Mouse (Mus musculus): ENCODE results near the gene Il17rc. TPM values are rescaled to one million over a fixed set of nuclear protein-coding genes. Genes with fewer than 3 reads are reported as not detected.

The Il17rc gene
- polyA plus RNA-seq, 1 experiment from 2014 or later, result 3.2 TPM

DNA sequence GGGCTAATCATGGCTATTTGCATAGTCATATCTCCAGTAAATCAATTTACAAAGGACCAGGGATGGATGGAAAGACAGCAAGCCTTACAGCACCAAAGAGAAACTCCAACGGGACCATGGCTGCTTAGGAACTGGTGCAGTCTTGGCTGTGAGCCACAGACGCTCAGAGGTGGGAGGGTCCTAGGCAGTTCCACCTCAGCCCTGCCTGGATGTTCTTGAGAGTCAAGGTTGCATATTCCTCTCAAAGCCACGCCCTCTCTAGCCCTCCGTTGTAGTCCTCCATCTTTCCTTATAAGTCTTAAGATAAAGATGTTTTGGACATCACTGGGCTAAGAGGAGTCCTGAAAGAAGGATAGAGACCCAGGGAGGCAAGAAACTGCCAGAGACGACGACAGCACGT, 7.2 kb upstream of the Il17rc start:
- DNase-seq (ENCODE audit: low spot score) (no peak), ATAC-seq (ENCODE audit: low FRiP score) (no peak)
- Histone ChIP-seq H3K27ac (ENCODE audit: low read depth, low read length) (no peak overlapping the region), H3K9ac (ENCODE audit: low read depth, low read length) (no peak overlapping the region), H3K4me3 (ENCODE audit: low read depth, low read length) (no peak overlapping the region), H3K36me3 (ENCODE audit: control insufficient read depth, insufficient read depth, low read length) (no peaks in the 10 kb centered on the region), H3K9me3 (ENCODE audit: control insufficient read depth, low read length) (no peaks in the 10 kb centered on the region), H3K27me3 (ENCODE audit: control insufficient read depth, insufficient read depth, low read length) (peaks cover 5% of the 10 kb centered on the region; the same call in 1 of the 2 replicates), H3K4me1 (replicated peaks; ENCODE audit: control insufficient read depth, insufficient read depth, low read length) (no peaks in the 10 kb centered on the region), H3K4me2 (replicated peaks; ENCODE audit: low read depth, low read length) (no peak overlapping the region)
- 70% methylated on average over 7 of the region's 7 CpGs for WGBS

DNA sequence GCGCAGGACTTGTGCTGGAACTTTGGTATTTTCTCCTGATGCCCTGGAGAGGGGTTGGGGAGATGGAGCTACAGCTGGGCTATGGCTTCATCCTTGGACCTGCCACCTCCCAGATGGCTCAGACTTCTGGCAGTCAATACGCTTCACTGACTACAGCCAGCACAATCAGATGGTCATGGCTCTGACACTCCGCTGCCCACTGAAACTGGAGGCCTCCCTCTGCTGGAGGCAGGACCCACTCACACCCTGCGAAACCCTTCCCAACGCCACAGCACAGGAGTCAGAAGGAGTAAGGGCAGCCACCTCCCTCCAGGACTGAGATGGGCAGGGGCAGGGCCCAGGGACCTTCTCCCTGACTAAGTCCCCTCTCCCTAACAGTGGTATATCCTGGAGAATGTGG, 5.6 kb upstream of the Il17rc start:
- no peaks in the 10 kb centered on the region for H3K36me3 ChIP-seq (ENCODE audit: control insufficient read depth, insufficient read depth, low read length)
- peak; percentile 28; the same call in 1 of the 2 replicates for ATAC-seq (ENCODE audit: low FRiP score)
- no peak overlapping the region for H3K4me3 ChIP-seq (ENCODE audit: low read depth, low read length)
- peak; percentile 35 for DNase-seq (ENCODE audit: low spot score)
- no peak overlapping the region for H3K4me2 ChIP-seq (replicated peaks; ENCODE audit: low read depth, low read length)
- H3K27me3 ChIP-seq (ENCODE audit: control insufficient read depth, insufficient read depth, low read length), result peaks cover 15% of the 10 kb centered on the region
- no peaks in the 10 kb centered on the region for H3K4me1 ChIP-seq (replicated peaks; ENCODE audit: control insufficient read depth, insufficient read depth, low read length)
- no peak overlapping the region for H3K27ac ChIP-seq (ENCODE audit: low read depth, low read length)
- WGBS, result 49% methylated on average over 5 of the region's 5 CpGs
- no peak overlapping the region for H3K9ac ChIP-seq (ENCODE audit: low read depth, low read length)
- no peaks in the 10 kb centered on the region for H3K9me3 ChIP-seq (ENCODE audit: control insufficient read depth, low read length)

DNA sequence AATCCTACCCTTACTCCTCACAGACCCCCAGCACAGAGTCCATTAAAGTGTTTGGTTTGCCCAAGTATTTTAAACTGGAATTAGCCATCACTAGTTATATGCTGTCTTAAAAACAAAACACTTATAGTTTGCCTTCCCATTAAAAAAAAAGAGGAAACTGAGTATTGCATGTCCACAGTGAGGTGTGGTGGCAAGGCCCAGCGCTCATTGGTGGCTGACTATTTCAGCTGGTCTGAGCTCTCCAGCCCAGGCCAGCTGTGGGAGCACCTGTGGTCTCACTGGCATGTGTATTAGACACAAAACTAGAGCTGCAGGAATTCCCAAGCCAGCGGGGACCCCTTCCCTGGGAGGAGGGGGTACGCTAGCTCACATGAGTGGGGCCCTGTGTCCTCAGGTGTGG, 2.7 kb upstream of the Il17rc start:
- no peaks in the 10 kb centered on the region for H3K9me3 ChIP-seq (ENCODE audit: control insufficient read depth, low read length)
- WGBS, result 62% methylated on average over 3 of the region's 3 CpGs
- no peak for DNase-seq (ENCODE audit: low spot score)
- no peaks in the 10 kb centered on the region for H3K36me3 ChIP-seq (ENCODE audit: control insufficient read depth, insufficient read depth, low read length)
- H3K9ac ChIP-seq (ENCODE audit: low read depth, low read length), result no peak overlapping the region
- no peaks in the 10 kb centered on the region for H3K4me1 ChIP-seq (replicated peaks; ENCODE audit: control insufficient read depth, insufficient read depth, low read length)
- no peak; the same call in 1 of the 2 replicates for ATAC-seq (ENCODE audit: low FRiP score)
- no peak overlapping the region for H3K4me3 ChIP-seq (ENCODE audit: low read depth, low read length)
- H3K27me3 ChIP-seq (ENCODE audit: control insufficient read depth, insufficient read depth, low read length), result peaks cover 19% of the 10 kb centered on the region
- H3K4me2 ChIP-seq (replicated peaks; ENCODE audit: low read depth, low read length), result no peak overlapping the region
- no peak overlapping the region for H3K27ac ChIP-seq (ENCODE audit: low read depth, low read length)

DNA sequence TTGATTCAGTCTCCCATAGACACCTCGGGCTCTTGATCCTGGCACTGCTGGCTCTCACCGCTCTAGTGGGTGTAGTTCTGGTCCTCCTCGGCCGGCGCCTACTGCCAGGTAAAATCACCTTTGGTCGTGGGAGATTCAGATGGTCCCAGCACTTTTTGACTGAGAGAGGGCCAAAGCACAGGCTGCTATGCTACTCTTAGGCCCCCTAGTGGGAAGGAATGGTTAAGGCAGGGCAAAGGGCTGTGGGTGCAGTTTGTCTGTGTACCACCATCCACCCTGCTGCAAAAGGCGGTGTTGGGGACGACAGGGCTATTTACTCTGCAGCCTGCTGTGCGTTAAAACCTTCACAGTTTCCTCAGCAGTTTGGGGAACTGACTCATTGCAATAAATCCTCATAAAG, 2.2 kb upstream of the Il17rc start:
- ATAC-seq (ENCODE audit: low FRiP score) (peak; percentile 58; the same call in 1 of the 2 replicates), DNase-seq (ENCODE audit: low spot score) (peak; percentile 84)
- 10% methylated on average over 9 of the region's 9 CpGs for WGBS
- Histone ChIP-seq H3K27me3 (ENCODE audit: control insufficient read depth, insufficient read depth, low read length) (peaks cover 19% of the 10 kb centered on the region), H3K27ac (ENCODE audit: low read depth, low read length) (no peak overlapping the region), H3K4me1 (replicated peaks; ENCODE audit: control insufficient read depth, insufficient read depth, low read length) (no peaks in the 10 kb centered on the region), H3K4me2 (replicated peaks; ENCODE audit: low read depth, low read length) (peak overlapping the region; percentile 48), H3K9me3 (ENCODE audit: control insufficient read depth, low read length) (no peaks in the 10 kb centered on the region), H3K4me3 (ENCODE audit: low read depth, low read length) (peak overlapping the region; percentile 18), H3K9ac (ENCODE audit: low read depth, low read length) (peak overlapping the region; percentile 21; the same call in 1 of the 2 replicates), H3K36me3 (ENCODE audit: control insufficient read depth, insufficient read depth, low read length) (no peaks in the 10 kb centered on the region)

DNA sequence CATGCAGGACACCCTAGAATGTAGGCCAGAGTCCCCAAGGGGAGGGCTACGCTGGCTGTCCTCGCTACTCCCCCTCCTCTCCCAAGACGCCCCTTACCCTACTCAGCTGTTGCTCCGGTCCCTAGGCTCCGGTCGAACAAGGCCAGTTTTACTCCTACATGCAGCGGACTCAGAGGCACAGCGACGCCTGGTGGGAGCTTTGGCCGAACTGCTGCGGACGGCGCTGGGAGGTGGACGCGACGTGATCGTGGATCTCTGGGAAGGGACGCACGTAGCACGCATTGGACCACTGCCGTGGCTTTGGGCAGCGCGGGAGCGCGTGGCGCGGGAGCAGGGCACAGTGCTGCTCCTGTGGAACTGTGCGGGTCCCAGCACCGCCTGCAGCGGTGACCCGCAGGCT, 1.8 kb upstream of the Il17rc start:
- H3K4me3 ChIP-seq (ENCODE audit: low read depth, low read length), result peak overlapping the region; percentile 18
- peak overlapping the region; percentile 21; the same call in 1 of the 2 replicates for H3K9ac ChIP-seq (ENCODE audit: low read depth, low read length)
- peak; percentile 87 for DNase-seq (ENCODE audit: low spot score)
- H3K36me3 ChIP-seq (ENCODE audit: control insufficient read depth, insufficient read depth, low read length), result no peaks in the 10 kb centered on the region
- ATAC-seq (ENCODE audit: low FRiP score), result peak; percentile 77
- H3K4me2 ChIP-seq (replicated peaks; ENCODE audit: low read depth, low read length), result peak overlapping the region; percentile 48
- peaks cover 19% of the 10 kb centered on the region for H3K27me3 ChIP-seq (ENCODE audit: control insufficient read depth, insufficient read depth, low read length)
- WGBS, result 4% methylated on average over 31 of the region's 31 CpGs
- H3K9me3 ChIP-seq (ENCODE audit: control insufficient read depth, low read length), result no peaks in the 10 kb centered on the region
- no peak overlapping the region for H3K27ac ChIP-seq (ENCODE audit: low read depth, low read length)
- H3K4me1 ChIP-seq (replicated peaks; ENCODE audit: control insufficient read depth, insufficient read depth, low read length), result no peaks in the 10 kb centered on the region

DNA sequence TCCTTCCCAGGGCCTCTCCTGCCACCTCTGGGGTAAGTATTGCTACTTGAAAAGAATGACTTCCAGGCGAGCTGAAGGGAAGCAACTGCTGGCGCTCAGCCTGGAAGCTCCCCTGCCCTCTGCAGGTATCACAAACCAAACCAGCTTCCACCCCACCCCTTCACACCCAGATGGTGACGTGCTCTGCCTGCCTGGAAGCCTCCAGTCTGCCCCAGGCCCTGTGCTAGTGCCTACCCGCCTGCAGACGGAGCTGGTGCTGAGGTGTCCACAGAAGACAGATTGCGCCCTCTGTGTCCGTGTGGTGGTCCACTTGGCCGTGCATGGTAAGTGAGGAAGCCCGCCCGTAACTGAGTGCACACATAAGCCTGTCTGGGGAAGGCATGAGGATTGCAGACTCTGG, 834 bp downstream of the Il17rc start:
- no peak overlapping the region for H3K4me3 ChIP-seq (ENCODE audit: low read depth, low read length)
- ATAC-seq (ENCODE audit: low FRiP score) (no peak), DNase-seq (ENCODE audit: low spot score) (no peak)
- H3K9me3 ChIP-seq (ENCODE audit: control insufficient read depth, low read length), result no peaks in the 10 kb centered on the region
- peaks cover 19% of the 10 kb centered on the region for H3K27me3 ChIP-seq (ENCODE audit: control insufficient read depth, insufficient read depth, low read length)
- 69% methylated on average over 10 of the region's 10 CpGs for WGBS
- H3K27ac ChIP-seq (ENCODE audit: low read depth, low read length), result peak overlapping the region; percentile 9; the same call in 1 of the 2 replicates
- H3K9ac ChIP-seq (ENCODE audit: low read depth, low read length), result no peak overlapping the region
- H3K4me1 ChIP-seq (replicated peaks; ENCODE audit: control insufficient read depth, insufficient read depth, low read length), result no peaks in the 10 kb centered on the region
- no peak overlapping the region for H3K4me2 ChIP-seq (replicated peaks; ENCODE audit: low read depth, low read length)
- no peaks in the 10 kb centered on the region for H3K36me3 ChIP-seq (ENCODE audit: control insufficient read depth, insufficient read depth, low read length)

DNA sequence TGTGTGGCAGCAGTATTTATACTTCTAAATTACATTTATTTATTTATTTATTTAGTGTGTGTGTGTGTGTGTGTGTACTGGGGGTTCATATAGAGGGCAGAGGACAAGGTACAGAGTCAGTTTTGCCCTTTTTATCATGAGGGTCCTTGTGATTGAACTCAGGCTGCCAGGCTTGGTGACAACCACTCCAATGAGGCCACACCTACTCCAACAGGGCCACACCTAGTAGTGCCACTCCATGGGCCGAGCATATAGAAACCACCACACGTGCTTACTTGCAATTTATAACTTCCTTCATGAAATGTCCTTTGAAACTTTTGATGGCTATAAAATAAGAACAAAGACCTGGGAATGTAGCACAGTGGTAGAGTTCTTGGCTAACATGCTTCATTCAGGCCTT, 2.0 kb downstream of the Il17rc start:
- no peaks in the 10 kb centered on the region for H3K36me3 ChIP-seq (ENCODE audit: control insufficient read depth, insufficient read depth, low read length)
- ATAC-seq (ENCODE audit: low FRiP score), result no peak
- no peaks in the 10 kb centered on the region for H3K4me1 ChIP-seq (replicated peaks; ENCODE audit: control insufficient read depth, insufficient read depth, low read length)
- H3K4me2 ChIP-seq (replicated peaks; ENCODE audit: low read depth, low read length), result no peak overlapping the region
- H3K9me3 ChIP-seq (ENCODE audit: control insufficient read depth, low read length), result no peaks in the 10 kb centered on the region
- no peak overlapping the region for H3K27ac ChIP-seq (ENCODE audit: low read depth, low read length)
- DNase-seq (ENCODE audit: low spot score), result no peak
- H3K4me3 ChIP-seq (ENCODE audit: low read depth, low read length), result no peak overlapping the region
- no peak overlapping the region for H3K9ac ChIP-seq (ENCODE audit: low read depth, low read length)
- peaks cover 19% of the 10 kb centered on the region for H3K27me3 ChIP-seq (ENCODE audit: control insufficient read depth, insufficient read depth, low read length)
- WGBS, result 91% methylated on average over 2 of the region's 2 CpGs

DNA sequence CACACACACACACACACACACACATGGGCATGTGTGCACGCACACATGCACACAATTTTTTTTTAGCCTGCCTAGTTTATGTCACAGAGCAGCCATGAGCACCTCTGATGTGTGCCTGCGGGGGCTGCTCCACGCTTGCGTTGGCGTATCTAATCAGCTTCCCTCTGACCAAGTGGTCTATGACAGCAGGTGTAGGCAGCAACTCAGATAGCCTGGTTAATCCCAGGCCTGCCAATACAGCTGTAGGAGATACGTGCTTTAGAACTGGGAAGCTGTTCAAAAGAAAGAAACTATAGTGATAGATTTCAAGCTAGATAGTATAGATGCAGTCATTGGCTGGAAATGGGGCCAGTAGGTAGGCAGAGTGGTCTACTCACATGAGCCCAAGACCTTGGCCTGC, 2.5 kb downstream of the Il17rc start:
- Histone ChIP-seq H3K9ac (ENCODE audit: low read depth, low read length) (no peak overlapping the region), H3K36me3 (ENCODE audit: control insufficient read depth, insufficient read depth, low read length) (no peaks in the 10 kb centered on the region), H3K4me3 (ENCODE audit: low read depth, low read length) (no peak overlapping the region), H3K4me2 (replicated peaks; ENCODE audit: low read depth, low read length) (no peak overlapping the region), H3K27ac (ENCODE audit: low read depth, low read length) (no peak overlapping the region), H3K9me3 (ENCODE audit: control insufficient read depth, low read length) (no peaks in the 10 kb centered on the region), H3K4me1 (replicated peaks; ENCODE audit: control insufficient read depth, insufficient read depth, low read length) (no peaks in the 10 kb centered on the region), H3K27me3 (ENCODE audit: control insufficient read depth, insufficient read depth, low read length) (peaks cover 17% of the 10 kb centered on the region)
- ATAC-seq (ENCODE audit: low FRiP score) (no peak), DNase-seq (ENCODE audit: low spot score) (no peak)
- WGBS, result 88% methylated on average over 6 of the region's 6 CpGs

DNA sequence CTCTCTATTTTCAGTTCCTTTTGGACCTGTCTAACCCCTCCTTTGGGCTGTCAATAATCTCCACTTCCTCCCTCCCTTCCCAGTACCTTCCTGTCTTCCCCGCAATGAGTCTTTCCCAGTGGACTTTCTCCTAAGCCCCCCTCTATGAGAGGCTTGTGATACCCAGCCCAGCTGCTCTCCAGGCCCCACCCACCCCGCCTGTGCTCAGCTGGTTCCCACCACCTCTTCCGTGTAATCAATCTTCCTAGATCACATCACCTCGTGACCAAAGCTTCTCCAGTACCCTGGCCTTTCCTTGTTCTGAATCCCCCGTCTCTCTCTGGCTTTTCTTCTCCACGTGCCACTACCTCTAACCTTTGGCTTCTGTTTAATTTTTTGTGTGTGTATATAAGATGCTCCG, 6.1 kb downstream of the Il17rc start:
- no peaks in the 10 kb centered on the region; the same call in 1 of the 2 replicates for H3K4me1 ChIP-seq (replicated peaks; ENCODE audit: control insufficient read depth, insufficient read depth, low read length)
- H3K9ac ChIP-seq (ENCODE audit: low read depth, low read length), result no peak overlapping the region
- H3K36me3 ChIP-seq (ENCODE audit: control insufficient read depth, insufficient read depth, low read length), result no peaks in the 10 kb centered on the region
- DNase-seq (ENCODE audit: low spot score) (peak; percentile 40), ATAC-seq (ENCODE audit: low FRiP score) (peak; percentile 74)
- H3K4me2 ChIP-seq (replicated peaks; ENCODE audit: low read depth, low read length), result no peak overlapping the region
- H3K27ac ChIP-seq (ENCODE audit: low read depth, low read length), result no peak overlapping the region
- H3K9me3 ChIP-seq (ENCODE audit: control insufficient read depth, low read length), result no peaks in the 10 kb centered on the region
- WGBS, result 38% methylated on average over 7 of the region's 7 CpGs
- no peak overlapping the region for H3K4me3 ChIP-seq (ENCODE audit: low read depth, low read length)
- H3K27me3 ChIP-seq (ENCODE audit: control insufficient read depth, insufficient read depth, low read length), result no peaks in the 10 kb centered on the region
